Mouse (Mus musculus) testis, adult 2 months (tissue): Measurements from ENCODE around the gene S100a13.

ENCODE experiments used
- CTCF ChIP-seq: fragments of 200-500 bp; IDR thresholded peaks from 2 replicates; pipeline ENCODE4 v1.5.1; 2012; ENCODE audit warnings: low read depth, mild to moderate bottlenecking, inconsistent platforms, low read length, moderate library complexity; ENCODE audit not compliant: control insufficient read depth, insufficient read depth, insufficient replicate concordance
- POLR2A ChIP-seq: fragments of 200-500 bp; IDR thresholded peaks from 2 replicates; pipeline ENCODE4 v1.6.1; 2012; ENCODE audit warnings: low read depth, mild to moderate bottlenecking, inconsistent platforms, low read length, moderate library complexity; ENCODE audit not compliant: control insufficient read depth

GRCm38 (mm10) chr3:90505216-90505615 is 9.0 kb upstream of the S100a13 start:
- TF ChIP-seq CTCF (no peak), POLR2A (no peak)
